In the genomic region with DNA sequence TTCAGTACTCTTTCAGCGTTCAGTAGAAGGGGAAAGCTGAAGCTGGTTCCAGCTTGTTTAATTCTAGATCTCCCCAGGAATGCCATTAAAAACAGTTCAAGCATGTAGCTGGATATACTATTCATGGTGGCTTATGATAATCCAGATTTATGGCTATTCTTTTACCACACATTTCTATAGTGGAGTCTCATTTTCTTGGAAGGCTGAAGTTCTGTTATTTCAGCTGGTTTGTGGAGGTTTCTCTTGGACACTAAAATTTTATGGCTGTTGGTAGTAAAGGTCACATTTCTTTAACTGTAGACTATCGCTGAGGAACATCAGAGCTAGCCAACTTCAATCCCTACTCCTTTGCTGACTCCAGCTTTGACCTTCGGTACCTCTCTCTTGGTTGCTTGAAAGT, we compare ENCODE assay signal across 24 mouse cellular contexts. TPM values are rescaled to one million over a fixed set of nuclear protein-coding genes. Genes with fewer than 3 reads are reported as not detected.
DNase-seq lines count a peak whose midpoint lies in the region; ATAC-seq lines count a peak whose summit lies in the region.
"Had no signal": no experiment of that assay in that cellular context is flagged by ENCODE, and none has a peak within 500 bp of the region (broad histone marks: within the 10 kb centered on the region; RNA-seq: fewer than 3 reads in every experiment).

No protein-coding gene starts in this region.

- H3K27ac ChIP-seq in midbrain, embryonic 11.5 days (ENCODE audit: low read depth, low read length): no peak overlapping the region
- H3K27ac ChIP-seq in midbrain, embryonic 10.5 days (replicated peaks): no peak overlapping the region
- H3K27ac ChIP-seq in limb, embryonic 12.5 days: 0 out of 2 replicates have a peak overlapping the region, but pooled peaks have one; percentile 41
- H3K27ac ChIP-seq: embryonic facial prominence, embryonic 12.5 days; forebrain, embryonic 10.5 days; hindbrain, embryonic 12.5 days had no signal

- H3K9me3 ChIP-seq in midbrain, embryonic 11.5 days (ENCODE audit: control insufficient read depth, low read length): no peaks in the 10 kb centered on the region
- H3K9me3 ChIP-seq in midbrain, embryonic 10.5 days (replicated peaks): no peaks in the 10 kb centered on the region
- no peaks in the 10 kb centered on the region for H3K9me3 ChIP-seq in limb, embryonic 12.5 days
- H3K9me3 ChIP-seq: embryonic facial prominence, embryonic 12.5 days; forebrain, embryonic 10.5 days; hindbrain, embryonic 12.5 days had no signal

- no peaks in the 10 kb centered on the region for H3K36me3 ChIP-seq in midbrain, embryonic 11.5 days (ENCODE audit: control insufficient read depth, insufficient read depth, low read length)
- H3K36me3 ChIP-seq in midbrain, embryonic 10.5 days: no peaks in the 10 kb centered on the region
- H3K36me3 ChIP-seq in limb, embryonic 12.5 days: no peaks in the 10 kb centered on the region
- H3K36me3 ChIP-seq: embryonic facial prominence, embryonic 12.5 days; forebrain, embryonic 10.5 days; hindbrain, embryonic 12.5 days had no signal

- no peaks in the 10 kb centered on the region for H3K27me3 ChIP-seq in midbrain, embryonic 11.5 days (ENCODE audit: control insufficient read depth, insufficient read depth, low read length)
- no peaks in the 10 kb centered on the region for H3K27me3 ChIP-seq in midbrain, embryonic 10.5 days (ENCODE audit: low read depth, poor library complexity, severe bottlenecking)
- H3K27me3 ChIP-seq in limb, embryonic 12.5 days: no peaks in the 10 kb centered on the region
- H3K27me3 ChIP-seq: embryonic facial prominence, embryonic 12.5 days; hindbrain, embryonic 12.5 days had no signal

- DNase-seq in embryo, embryonic 11 days: peak; percentile 6
- DNase-seq in embryo, embryonic 10 days (ENCODE audit: low spot score): no peak
- DNase-seq in midbrain, embryonic 11.5 days (ENCODE audit: low spot score, missing footprints): peak; percentile 61
- no peak for DNase-seq in midbrain, embryonic 10.5 days (ENCODE audit: low spot score)
- DNase-seq in thymus, postnatal 14 days: no peak
- no peak for DNase-seq in frontal cortex, postnatal 14 days (ENCODE audit: low spot score in 2 of 2)
- no peak for DNase-seq in lung, postnatal 10 days
- DNase-seq: adrenal gland, postnatal 10 days; cerebellum, adult 11 months; cerebellum, postnatal 14 days; gastrocnemius, postnatal 25 days; layer of hippocampus, adult 9-11 months; lung, adult 2 months; lung, postnatal 4 days; midbrain, embryonic 14.5 days; right cerebral cortex, adult 18-20 months; spleen, adult 18-20 months; thymus, postnatal 4 days had no signal

- no peak for ATAC-seq in midbrain, embryonic 11.5 days (ENCODE audit: low FRiP score)
- no peak for ATAC-seq in limb, embryonic 12.5 days (ENCODE audit: insufficient number of reproducible peaks, insufficient read depth, low FRiP score, low TSS enrichment, low read depth)
- ATAC-seq: inflammation-experienced regulatory T-cells, adult 6 months had no signal

- no peaks in the 10 kb centered on the region for H3K4me1 ChIP-seq in midbrain, embryonic 11.5 days (ENCODE audit: control insufficient read depth, insufficient read depth, low read length)
- peaks cover 9% of the 10 kb centered on the region for H3K4me1 ChIP-seq in midbrain, embryonic 10.5 days
- H3K4me1 ChIP-seq in limb, embryonic 12.5 days (replicated peaks): peaks cover 15% of the 10 kb centered on the region

- no peak overlapping the region for H3K4me2 ChIP-seq in midbrain, embryonic 11.5 days
- H3K4me2 ChIP-seq in limb, embryonic 12.5 days: no peak overlapping the region
- H3K4me2 ChIP-seq: embryonic facial prominence, embryonic 12.5 days; hindbrain, embryonic 12.5 days; liver, embryonic 11.5 days had no signal

- no peak overlapping the region for H3K4me3 ChIP-seq in midbrain, embryonic 11.5 days (ENCODE audit: low read depth, low read length)
- H3K4me3 ChIP-seq in midbrain, embryonic 10.5 days: no peak overlapping the region
- no peak overlapping the region for H3K4me3 ChIP-seq in limb, embryonic 12.5 days (replicated peaks)
- H3K4me3 ChIP-seq: embryonic facial prominence, embryonic 12.5 days; forebrain, embryonic 10.5 days; hindbrain, embryonic 12.5 days had no signal

- WGBS in midbrain, embryonic 11.5 days: 74% methylated on average over 3 of the region's 3 CpGs
- WGBS in midbrain, embryonic 10.5 days: 72% methylated on average over 3 of the region's 3 CpGs
- 44% methylated on average over 3 of the region's 3 CpGs for WGBS in limb, embryonic 12.5 days

- H3K9ac ChIP-seq in midbrain, embryonic 11.5 days (ENCODE audit: low read length): no peak overlapping the region
- H3K9ac ChIP-seq in limb, embryonic 12.5 days (replicated peaks): no peak overlapping the region
- H3K9ac ChIP-seq: embryonic facial prominence, embryonic 12.5 days; hindbrain, embryonic 12.5 days had no signal

RNA-seq across cellular contexts. Expression of a gene that starts 29.1 kb away (rescaled TPM):
- polyA plus RNA-seq in midbrain, embryonic 11.5 days (2014; fragmentation: Nextera tagmentation; extraction: Ambion mirVana): 29.5 and 35.3 TPM in 2 replicates
- 21.8 and 26.0 TPM in 2 replicates for polyA plus RNA-seq in midbrain, embryonic 10.5 days (2016; fragmentation: Nextera tagmentation; extraction: Ambion mirVana)
- polyA plus RNA-seq in limb, embryonic 12.5 days (2016; fragmentation: Nextera tagmentation; extraction: Ambion mirVana): 47.7 and 49.2 TPM in 2 replicates
- polyA plus RNA-seq: inflammation-experienced regulatory T-cells, adult 6 months had no signal

Comparison
In these comparisons a context has a peak if more than half of its experiments do, and no peak if none do; other contexts are left out.
1. DNase-seq: peak in embryo, embryonic 11 days (single experiment) and midbrain, embryonic 11.5 days (single experiment); none in embryo, embryonic 10 days (single experiment), midbrain, embryonic 10.5 days (single experiment), thymus, postnatal 14 days (single experiment), frontal cortex, postnatal 14 days (0 of 2) and lung, postnatal 10 days (single experiment).